Mouse (Mus musculus) liver, embryonic 14.5 days (tissue): ENCODE measurements around the gene Stxbp4. TPM values are rescaled to one million over a fixed set of nuclear protein-coding genes. Genes with fewer than 3 reads are reported as not detected.

Experiments
- ATAC-seq: fragments of 200-750 bp; cut with Nextera tagmentation; 2 replicates; pipeline ENCODE4 v1.8.0; 2017; ENCODE audit warnings: moderate number of reproducible peaks, mild to moderate bottlenecking, moderate library complexity; ENCODE audit not compliant: insufficient read depth
- DNase-seq, 3 experiments: peaks; one replicate each; pipeline ENCODE4 v3.0.0-alpha.2; 2012 to 2013; ENCODE audit warnings: low read depth in 3 of 3, low spot score in 3 of 3
- H3K27ac ChIP-seq: fragments of 300-500 bp; sonication (generic); 2 replicates; pipeline ENCODE4 v1.5.1; 2014; ENCODE audit warnings: moderate library complexity, mild to moderate bottlenecking, control low read depth, inconsistent platforms
- H3K27me3 ChIP-seq: fragments of 300-500 bp; sonication (generic); 2 replicates; pipeline ENCODE4 v1.6.1; 2014; ENCODE audit warnings: mild to moderate bottlenecking, low read length, moderate library complexity; ENCODE audit not compliant: control insufficient read depth, insufficient read depth
- H3K36me3 ChIP-seq: fragments of 300-500 bp; sonication (generic); replicated peaks from 2 replicates; pipeline ENCODE4 v1.6.1; 2014; ENCODE audit warnings: low read depth; ENCODE audit not compliant: control insufficient read depth, insufficient read depth
- H3K4me1 ChIP-seq, 2 experiments: fragments of 200-500 bp in 1 of 2; fragments of 300-500 bp in 1 of 2; sonication (generic) in 1 of 2; replicated peaks; 2 replicates each; pipeline ENCODE4 v1.6.1; 2012 to 2014; ENCODE audit warnings: antibody characterized with exemption in 1 of 2, inconsistent platforms in 1 of 2, low read length in 1 of 2; ENCODE audit not compliant: control insufficient read depth in 2 of 2, insufficient read depth in 2 of 2
- H3K4me2 ChIP-seq: fragments of 300-500 bp; sonication (generic); 2 replicates; pipeline ENCODE4 v1.6.1; 2014; ENCODE audit warnings: low read depth, mild to moderate bottlenecking, control low read depth, moderate library complexity
- H3K4me3 ChIP-seq, 2 experiments: fragments of 200-500 bp in 1 of 2; fragments of 300-500 bp in 1 of 2; sonication (generic) in 1 of 2; 2 replicates each; pipeline ENCODE4 v1.5.1; 2012 to 2014; ENCODE audit warnings: low read depth in 2 of 2, low read length in 2 of 2, mild to moderate bottlenecking in 2 of 2, control low read depth in 1 of 2, inconsistent platforms in 1 of 2, moderate library complexity in 1 of 2; ENCODE audit not compliant: insufficient read depth in 1 of 2
- H3K9ac ChIP-seq: fragments of 300-500 bp; sonication (generic); replicated peaks from 2 replicates; pipeline ENCODE4 v1.6.1; 2014; ENCODE audit warnings: mild to moderate bottlenecking, control low read depth, moderate library complexity
- H3K9me3 ChIP-seq: fragments of 300-500 bp; sonication (generic); 2 replicates; pipeline ENCODE4 v1.6.1; 2016; ENCODE audit warnings: low read length, mixed read lengths; ENCODE audit not compliant: control insufficient read depth
- CTCF ChIP-seq: IDR thresholded peaks from 2 replicates; pipeline ENCODE4 v1.5.1; 2016; ENCODE audit warnings: antibody characterized with exemption, low read depth, control low read depth
- EP300 ChIP-seq: IDR thresholded peaks from 2 replicates; pipeline ENCODE4 v1.6.1; 2016; ENCODE audit warnings: antibody characterized with exemption, low read depth
- WGBS: fragments of 180-500 bp; shearing (Covaris S2); extraction: QIAGEN DNeasy Blood & Tissue Kit; methylation state at CpG from one replicate; pipeline ENCODE4 v1.1.7; 2014; ENCODE audit not compliant: insufficient replicate concordance; 5-methylcytosine and 5-hydroxymethylcytosine counted together
- polyA plus RNA-seq, 2 experiments: library from polyadenylated mRNA; depleted of rRNA in 1 of 2; stranded (reverse) in 1 of 2; unstranded in 1 of 2; fragments of >200 nt; fragmentation: Nextera tagmentation in 1 of 2; extraction: Ambion mirVana in 1 of 2; gene quantifications; 2 replicates each; pipeline versions ENCODE4 v1.2.1 to v1.2.3; 2012 to 2014

Stxbp4 gene
- polyA plus RNA-seq (2012; rRNA removed) (2.1 and 2.6 TPM in 2 replicates), polyA plus RNA-seq (2014; fragmentation: Nextera tagmentation; extraction: Ambion mirVana) (4.8 and 6.2 TPM in 2 replicates)

DNA sequence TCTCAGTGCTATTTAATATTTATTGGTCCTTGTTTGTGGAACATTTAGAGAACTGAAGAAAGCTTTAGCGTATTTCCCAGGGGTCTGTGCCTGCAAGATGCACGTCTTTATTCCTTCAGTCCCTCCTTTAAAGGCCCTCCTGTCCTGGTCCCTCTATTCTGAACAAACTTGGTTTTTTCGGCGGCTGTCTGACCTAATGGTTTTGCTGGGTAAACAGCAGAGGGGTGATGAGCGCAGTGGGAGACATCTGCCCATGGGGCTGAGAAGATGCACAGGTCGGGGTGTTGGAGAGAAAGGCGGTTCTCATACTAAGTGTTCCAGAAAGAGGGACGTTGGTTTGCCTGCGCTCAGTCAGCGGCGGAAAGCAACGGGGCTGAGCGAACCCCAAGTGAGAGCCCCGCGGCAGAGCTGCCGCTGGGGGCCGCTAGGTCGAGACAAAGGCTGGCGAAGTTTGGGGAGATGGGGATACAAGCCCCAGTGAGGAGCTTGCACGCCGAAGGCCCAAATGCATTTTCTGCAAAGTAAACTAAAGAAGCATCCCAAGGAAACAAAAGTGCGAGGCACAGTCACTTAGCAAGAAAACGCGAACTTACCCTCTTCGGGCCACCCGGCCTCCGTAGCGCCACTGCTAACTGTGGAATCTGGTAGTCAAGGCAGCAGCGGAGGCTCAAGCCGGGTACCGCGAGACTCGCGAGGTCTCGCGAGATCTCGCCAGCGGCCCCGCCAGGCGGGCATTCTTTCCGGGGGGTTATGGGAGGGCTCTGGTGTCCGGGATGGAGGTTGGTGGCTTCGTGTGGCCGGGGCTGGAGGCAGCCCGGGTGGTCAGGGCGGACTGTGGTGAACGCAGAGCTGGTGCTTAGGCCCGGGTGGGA is at the start of gene Stxbp4, which contains the start of gene Cox11:
TSS of gene Stxbp4 (minus strand) at position 645 of the 872 bp plus-strand sequence.
TSS of gene Cox11 (plus strand) at position 734 of the 872 bp plus-strand sequence.
- no peaks in the 10 kb centered on the region for H3K27me3 ChIP-seq
- peak within 1 kb of the TSS; percentile 85 for H3K27ac ChIP-seq
- WGBS, result under 1% methylated on average over 48 of the region's 48 CpGs
- H3K9ac ChIP-seq, result peak within 1 kb of the TSS; percentile 97
- H3K4me3 ChIP-seq, result peak within 1 kb of the TSS; percentile 84 to 100
- H3K4me2 ChIP-seq, result peak within 1 kb of the TSS; percentile 84
- H3K36me3 ChIP-seq, result peaks cover 19% of the 10 kb centered on the region
- peaks cover 4 to 13% of the 10 kb centered on the region in 2 experiments; a peak in 3 of 4 replicates for H3K4me1 ChIP-seq
- DNase-seq, result peak; percentile 86 to 91 (median 89)
- no peaks in the 10 kb centered on the region for H3K9me3 ChIP-seq
- peak; percentile 94 for ATAC-seq
- peak; percentile 84 for TF ChIP-seq CTCF
- TF ChIP-seq EP300, result peak; percentile 88

DNA sequence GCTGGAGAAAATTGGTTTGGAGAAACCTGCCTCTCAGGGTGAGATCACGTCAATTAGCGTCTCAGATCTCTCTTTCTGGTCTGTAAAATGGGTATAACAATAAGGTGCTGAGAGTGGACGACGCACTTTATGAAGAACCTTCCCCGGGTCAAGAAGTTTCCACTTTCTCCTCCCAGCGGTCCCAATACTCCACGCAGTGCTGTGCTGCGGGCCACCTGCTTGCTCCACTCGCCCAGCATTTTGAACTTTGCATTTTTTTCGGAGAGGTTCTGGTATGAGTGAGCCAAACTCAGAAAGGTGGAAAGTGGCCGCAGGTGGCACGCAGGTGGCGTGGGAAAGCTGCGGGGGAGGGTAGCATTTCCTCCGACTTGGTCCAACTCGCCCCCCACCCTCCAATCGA is 49.2 kb upstream of the Stxbp4 start:
- Histone ChIP-seq H3K36me3 (peaks cover 24% of the 10 kb centered on the region), H3K4me3 (peak overlapping the region; percentile 87 to 92), H3K9ac (peak overlapping the region; percentile 85), H3K9me3 (no peaks in the 10 kb centered on the region), H3K4me1 (peaks cover 23 to 35% of the 10 kb centered on the region in 2 experiments), H3K27ac (peak overlapping the region; percentile 75), H3K4me2 (peak overlapping the region; percentile 77), H3K27me3 (no peaks in the 10 kb centered on the region)
- ATAC-seq (peak; percentile 79), DNase-seq (no peak)
- 1% methylated on average over 17 of the region's 17 CpGs for WGBS
- TF ChIP-seq CTCF, result no peak
- TF ChIP-seq EP300, result no peak

DNA sequence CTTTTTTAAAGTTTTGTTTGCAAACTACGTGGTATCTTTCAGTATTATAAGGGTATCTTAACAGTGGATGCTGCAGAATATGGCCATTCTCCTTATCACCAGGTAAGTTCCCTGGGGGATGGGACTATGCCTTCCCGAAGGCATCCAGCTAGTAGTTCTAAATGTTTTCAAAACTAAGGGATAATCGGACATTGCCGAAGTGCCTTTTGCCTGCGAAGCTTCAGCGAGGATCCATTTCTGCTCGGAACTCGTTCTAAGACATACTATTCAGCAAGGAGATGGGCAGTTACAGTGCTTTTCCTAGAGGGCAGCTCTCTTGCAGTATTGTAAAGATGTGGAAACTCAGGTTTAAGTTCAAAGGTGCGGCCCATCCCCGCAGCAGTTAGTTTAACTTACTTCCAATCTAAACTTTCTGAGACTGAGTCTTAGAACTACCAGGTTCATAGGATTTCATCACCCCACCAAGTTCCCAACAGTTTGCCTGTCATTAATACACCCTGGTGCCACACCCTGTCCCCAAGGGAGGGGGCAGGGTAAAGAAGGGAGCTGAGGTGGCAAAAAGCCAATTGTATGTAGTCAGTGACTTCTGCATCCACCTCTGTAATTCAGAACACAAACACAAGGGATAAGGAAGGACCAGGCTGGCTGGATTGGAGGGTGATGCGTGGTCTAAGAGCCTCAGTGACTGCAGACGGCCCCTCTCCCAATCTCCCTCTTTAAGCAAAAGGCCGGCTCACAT is 48.6 kb upstream of the Stxbp4 start:
- Histone ChIP-seq H3K27ac (peak overlapping the region; percentile 75), H3K4me3 (peak overlapping the region; percentile 87 to 92), H3K9ac (peak overlapping the region; percentile 85), H3K27me3 (no peaks in the 10 kb centered on the region), H3K9me3 (no peaks in the 10 kb centered on the region), H3K4me1 (peaks cover 20 to 31% of the 10 kb centered on the region in 2 experiments), H3K4me2 (peak overlapping the region; percentile 77), H3K36me3 (peaks cover 26% of the 10 kb centered on the region)
- DNase-seq, result peak in 1 of 3 experiments; percentile 64
- TF ChIP-seq EP300, result no peak
- WGBS, result 58% methylated on average over 13 of the region's 13 CpGs
- ATAC-seq, result peak; percentile 70

DNA sequence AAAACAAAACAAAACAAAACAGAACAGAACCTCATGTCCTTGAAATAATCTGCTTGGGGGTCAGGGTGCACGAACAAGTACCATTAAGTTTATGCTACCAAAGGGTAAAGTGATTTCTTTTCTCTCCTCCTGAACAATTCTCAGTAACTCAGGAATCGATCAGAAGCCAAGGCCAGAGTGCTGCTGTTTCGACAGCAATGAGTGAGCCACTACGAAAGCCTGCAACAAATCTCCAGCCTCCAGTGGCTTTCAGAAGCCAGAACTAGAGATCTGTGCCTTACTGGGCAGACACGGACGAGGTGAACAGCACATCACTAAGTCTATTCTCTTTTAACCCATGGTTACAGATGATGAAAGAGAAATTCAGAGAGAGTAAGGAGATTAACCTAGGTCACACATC is 47.3 kb upstream of the Stxbp4 start:
- no peak overlapping the region for H3K27ac ChIP-seq
- peaks cover 39% of the 10 kb centered on the region for H3K36me3 ChIP-seq
- peak overlapping the region; percentile 77 for H3K4me2 ChIP-seq
- TF ChIP-seq CTCF, result no peak
- no peak for TF ChIP-seq EP300
- no peaks in the 10 kb centered on the region for H3K27me3 ChIP-seq
- H3K9ac ChIP-seq, result peak overlapping the region; percentile 7; the same call in 1 of the 2 replicates
- no peaks in the 10 kb centered on the region for H3K9me3 ChIP-seq
- H3K4me3 ChIP-seq, result peak overlapping the region in 1 of 2 experiments; percentile 87; a peak in 3 of 4 replicates
- peaks cover 14 to 23% of the 10 kb centered on the region in 2 experiments for H3K4me1 ChIP-seq
- no peak for DNase-seq
- no peak for ATAC-seq
- 68% methylated on average over 6 of the region's 6 CpGs for WGBS

DNA sequence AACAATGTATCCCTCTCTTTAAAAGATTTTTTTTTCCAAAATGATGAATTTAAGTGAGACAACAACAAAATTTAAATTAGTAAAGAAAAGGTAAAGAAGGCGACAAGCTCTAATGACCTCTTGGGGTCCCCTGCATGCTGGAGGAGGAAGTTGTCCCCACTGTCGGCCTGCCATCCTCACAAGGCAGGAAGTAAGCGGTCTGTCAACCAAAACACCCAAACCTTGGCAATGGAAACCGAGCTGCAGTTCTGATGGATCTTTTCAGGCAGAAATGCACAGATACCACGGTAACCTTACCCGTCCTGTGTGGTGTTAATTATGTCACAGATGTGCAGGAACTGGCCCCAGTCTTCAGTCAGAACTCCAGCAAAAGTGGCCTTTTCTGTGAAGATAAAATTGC is 46.9 kb upstream of the Stxbp4 start:
- H3K27ac ChIP-seq, result no peak overlapping the region
- no peak for ATAC-seq
- peaks cover 43% of the 10 kb centered on the region for H3K36me3 ChIP-seq
- WGBS, result 38% methylated on average over 6 of the region's 6 CpGs
- no peaks in the 10 kb centered on the region for H3K27me3 ChIP-seq
- H3K4me2 ChIP-seq, result peak overlapping the region; percentile 77; the same call in 1 of the 2 replicates
- no peak overlapping the region; a peak in 1 of 4 replicates for H3K4me3 ChIP-seq
- H3K9me3 ChIP-seq, result no peaks in the 10 kb centered on the region
- no peak for TF ChIP-seq CTCF
- no peak for TF ChIP-seq EP300
- H3K4me1 ChIP-seq, result peaks cover 14 to 23% of the 10 kb centered on the region in 2 experiments
- DNase-seq, result no peak
- H3K9ac ChIP-seq, result no peak overlapping the region
